Mouse (Mus musculus) cerebellum, adult 2 months (tissue): Measurements from ENCODE around the gene Nars2.

Experiments
- CTCF ChIP-seq: fragments of 200-500 bp; IDR thresholded peaks from 2 replicates; pipeline ENCODE4 v1.5.1; 2011; ENCODE audit warnings: low read depth, mild to moderate bottlenecking, control low read depth, low read length, moderate library complexity, borderline replicate concordance; ENCODE audit not compliant: insufficient read depth
- POLR2A ChIP-seq: fragments of 200-500 bp; IDR thresholded peaks from 2 replicates; pipeline ENCODE4 v1.6.1; 2011; ENCODE audit warnings: low read length, control low read depth, borderline replicate concordance; ENCODE audit not compliant: insufficient read depth

DNA sequence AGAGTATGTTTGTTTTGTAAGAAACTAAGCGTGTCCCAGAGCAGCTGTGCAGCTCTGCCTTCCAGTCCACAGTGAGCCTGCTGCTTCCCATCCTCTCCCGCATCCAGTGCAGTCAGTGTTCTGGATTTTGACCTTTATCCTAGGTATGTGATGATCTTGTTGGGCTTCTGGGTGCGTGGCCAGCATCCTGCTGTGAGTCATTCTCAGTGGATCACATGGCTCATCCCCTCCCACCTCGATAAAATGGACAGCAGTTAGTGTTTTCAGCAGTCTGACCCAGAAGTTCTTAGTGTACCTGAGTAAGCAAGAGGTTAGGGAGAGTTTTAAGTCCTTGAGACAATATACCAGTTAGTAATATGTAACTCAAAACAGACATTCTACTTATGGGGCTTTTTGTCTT, 36.4 kb downstream of the Nars2 start:
- no peak for TF ChIP-seq CTCF
- no peak for TF ChIP-seq POLR2A
